Mouse (Mus musculus) frontal cortex, postnatal 36 days (tissue): Measurements from ENCODE around the gene Vti1a.

ENCODE experiments used
- DNase-seq, 2 experiments: peaks; one replicate each; pipeline ENCODE4 v3.0.0; 2022; ENCODE audit warnings: low spot score in 2 of 2

The Vti1a gene

DNA sequence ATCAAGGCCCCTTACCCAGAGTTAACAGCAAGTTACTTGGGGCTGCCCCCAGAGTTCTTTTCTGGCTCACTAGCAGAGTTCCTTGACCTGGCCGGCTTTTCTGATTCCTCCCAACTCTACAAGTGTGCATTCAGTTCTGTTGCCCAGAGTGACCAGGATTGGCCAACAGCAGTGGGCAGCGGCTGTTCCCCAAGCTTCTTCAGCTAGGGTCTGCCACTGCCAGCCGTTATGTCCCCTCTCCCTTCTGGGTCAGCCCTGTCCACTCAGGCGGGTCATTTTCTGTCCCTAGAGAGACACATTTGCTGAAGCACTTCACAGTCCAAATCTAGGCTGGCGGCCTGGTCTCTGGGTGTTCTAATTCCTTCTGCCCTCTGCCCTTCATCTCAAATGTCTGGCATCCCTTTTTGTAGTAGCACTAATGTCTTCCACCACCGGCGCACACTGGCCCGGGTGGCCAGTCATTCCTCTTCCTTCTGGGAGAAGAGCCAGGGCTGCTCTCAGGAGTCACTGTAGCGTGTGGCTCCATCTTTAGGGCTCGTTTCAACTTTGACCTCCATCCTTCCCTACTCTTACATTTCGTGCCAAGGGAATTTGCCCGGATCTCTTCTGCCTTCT is 305.0 kb downstream of the Vti1a start:
- DNase-seq = no peak

DNA sequence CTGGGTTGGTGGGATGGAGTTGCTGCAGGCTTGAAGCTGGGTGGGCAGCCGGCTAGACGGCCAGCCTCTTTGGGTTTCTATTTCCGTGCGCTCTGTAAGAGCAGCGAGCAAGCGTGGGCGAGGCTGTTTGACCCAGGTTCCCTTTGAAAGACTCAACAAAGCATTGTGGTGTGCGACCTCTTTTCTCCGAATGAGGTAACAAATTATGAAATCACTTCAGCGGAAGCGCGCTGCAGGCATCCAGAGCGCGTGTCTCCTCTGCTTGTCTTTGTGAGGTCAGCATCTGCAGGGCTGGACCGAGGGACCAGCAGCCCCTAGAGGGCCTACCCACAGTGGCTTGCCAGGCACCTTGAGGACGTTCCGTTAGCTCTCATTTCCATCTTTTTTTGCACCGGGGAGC is 306.7 kb downstream of the Vti1a start:
- DNase-seq = no peak

DNA sequence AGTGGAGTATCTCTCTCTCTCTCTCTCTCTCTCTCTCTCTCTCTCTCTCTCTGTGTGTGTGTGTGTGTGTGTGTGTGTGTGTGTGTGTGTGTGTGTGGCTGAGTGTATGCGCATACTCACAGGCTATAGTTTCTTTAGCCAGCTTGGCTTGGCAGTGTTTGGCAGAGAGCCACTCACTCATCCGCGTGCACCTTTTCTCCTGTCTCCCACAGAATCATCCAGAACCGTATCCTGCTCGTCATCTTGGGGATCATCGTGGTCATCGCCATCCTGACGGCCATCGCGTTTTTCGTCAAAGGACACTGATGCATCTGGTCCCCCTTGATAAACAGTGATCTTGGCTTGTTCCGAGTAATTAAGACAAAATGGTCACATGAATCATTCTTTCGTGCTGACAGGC is 307.5 kb downstream of the Vti1a start:
- DNase-seq = no peak

DNA sequence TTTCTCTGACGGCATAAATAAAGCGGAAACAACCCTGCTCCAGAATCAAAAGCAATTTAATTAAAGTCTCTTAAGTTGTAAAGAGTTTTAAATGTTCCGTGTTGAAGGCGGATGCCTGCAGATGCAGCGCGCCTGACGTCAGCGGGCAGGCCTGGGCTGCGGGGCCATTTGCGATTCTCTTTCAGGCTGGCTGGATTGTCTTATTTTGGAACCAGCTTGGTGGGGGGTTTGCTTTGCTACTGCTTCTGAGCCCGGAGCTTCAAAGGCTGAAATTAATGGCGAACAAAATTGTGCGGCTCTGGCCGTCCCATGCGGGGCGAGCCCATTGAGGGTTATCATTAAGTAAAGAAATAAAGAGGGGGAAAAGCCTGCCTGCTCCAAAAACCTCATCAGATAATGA is 310.4 kb downstream of the Vti1a start:
- no peak for DNase-seq

DNA sequence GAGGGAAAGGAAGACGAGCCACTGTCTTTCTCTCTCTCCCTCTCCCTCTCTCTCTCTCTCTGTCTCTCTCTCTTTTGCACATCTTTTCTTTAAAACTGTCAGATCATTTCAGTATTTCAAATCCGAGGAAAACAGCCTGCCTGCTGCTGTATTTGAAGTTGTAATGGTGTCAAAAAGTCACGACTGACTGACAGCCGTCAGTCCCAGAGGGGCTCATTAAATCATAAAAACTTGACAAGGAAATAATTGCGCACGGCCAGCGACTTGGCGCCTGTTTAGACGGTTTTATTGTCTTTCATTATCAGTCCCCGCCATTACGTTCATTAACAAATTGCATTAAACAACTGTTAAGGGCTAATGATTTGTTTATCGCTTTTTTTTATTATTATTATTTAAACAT is 310.9 kb downstream of the Vti1a start:
- no peak for DNase-seq

DNA sequence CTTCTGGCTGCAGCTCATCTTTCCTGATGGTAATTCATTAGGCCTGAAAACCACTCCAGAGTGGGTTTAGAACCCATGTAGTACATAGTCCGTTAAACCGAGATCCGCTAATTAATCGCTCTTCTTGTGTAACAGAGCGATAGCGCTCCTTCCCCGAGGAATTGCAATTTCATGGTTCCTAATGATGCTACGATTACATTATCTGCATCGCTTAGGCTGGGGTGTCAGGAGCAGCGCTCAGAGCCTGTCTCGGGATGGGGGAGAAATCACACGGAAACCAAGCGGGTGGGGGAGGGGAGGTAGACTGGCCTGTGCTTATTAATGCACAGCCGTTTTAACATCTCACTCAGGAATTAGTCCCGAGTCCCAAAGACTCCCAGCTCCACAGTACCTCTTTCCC is 319.4 kb downstream of the Vti1a start:
- no peak for DNase-seq

DNA sequence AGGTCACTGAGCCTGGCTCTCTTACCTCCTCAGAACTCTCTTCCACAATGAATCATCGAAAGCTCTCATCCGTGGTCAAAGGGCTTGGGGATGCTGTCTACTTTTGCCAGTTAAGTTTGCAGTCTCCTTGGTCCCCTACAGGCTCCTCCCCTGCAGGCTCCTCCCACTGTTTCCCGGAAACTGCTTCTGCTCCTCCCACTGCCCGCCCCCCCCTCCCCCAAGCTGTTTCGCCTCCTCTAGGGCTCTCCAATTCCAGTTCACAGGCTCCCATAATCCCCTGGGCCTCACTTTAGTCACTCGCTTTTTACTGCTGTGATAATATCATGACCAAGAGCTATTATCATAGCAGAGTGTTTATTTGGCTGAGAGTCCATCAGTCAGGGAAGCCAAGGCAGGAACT is 324.2 kb downstream of the Vti1a start:
- DNase-seq = no peak

DNA sequence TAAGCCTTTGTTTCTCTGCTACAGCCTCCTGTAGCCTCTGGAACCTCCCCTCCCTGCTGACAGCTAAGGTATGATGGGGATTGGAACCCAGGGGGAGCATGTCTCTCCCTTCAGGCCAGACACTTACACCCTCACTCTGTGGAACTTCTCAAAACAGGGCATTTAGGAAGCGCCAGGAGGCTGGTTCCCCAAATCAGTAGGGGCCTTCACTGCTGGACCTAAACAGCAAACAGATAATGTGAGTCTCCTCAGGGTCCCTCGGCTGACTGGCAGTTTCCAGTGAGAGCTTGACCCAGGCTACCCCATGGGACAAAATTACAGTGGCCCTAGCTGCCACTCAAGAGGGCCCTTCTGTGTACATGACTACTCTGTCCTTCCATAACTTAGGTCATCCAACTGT is 325.8 kb downstream of the Vti1a start:
- no peak for DNase-seq

DNA sequence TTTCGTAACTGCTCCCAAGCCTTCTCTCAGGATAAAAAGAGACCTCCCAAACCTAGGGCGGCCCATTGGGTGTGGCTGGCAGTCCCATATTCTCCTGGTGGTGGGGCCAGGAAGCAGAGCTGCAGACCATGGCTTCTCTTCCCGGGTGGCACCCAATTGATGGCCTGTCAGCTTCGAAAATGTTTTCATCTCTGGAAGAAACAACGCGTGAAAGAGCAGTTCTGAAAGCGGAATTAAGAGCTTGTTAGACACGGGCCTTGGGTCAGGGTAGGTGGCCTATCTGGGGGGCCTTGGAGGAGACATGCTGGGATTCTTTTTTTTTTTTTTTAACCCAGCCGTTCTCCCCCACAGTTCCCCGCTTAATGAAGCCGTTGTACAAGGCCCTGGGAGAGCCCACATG is 326.3 kb downstream of the Vti1a start:
- DNase-seq = no peak

DNA sequence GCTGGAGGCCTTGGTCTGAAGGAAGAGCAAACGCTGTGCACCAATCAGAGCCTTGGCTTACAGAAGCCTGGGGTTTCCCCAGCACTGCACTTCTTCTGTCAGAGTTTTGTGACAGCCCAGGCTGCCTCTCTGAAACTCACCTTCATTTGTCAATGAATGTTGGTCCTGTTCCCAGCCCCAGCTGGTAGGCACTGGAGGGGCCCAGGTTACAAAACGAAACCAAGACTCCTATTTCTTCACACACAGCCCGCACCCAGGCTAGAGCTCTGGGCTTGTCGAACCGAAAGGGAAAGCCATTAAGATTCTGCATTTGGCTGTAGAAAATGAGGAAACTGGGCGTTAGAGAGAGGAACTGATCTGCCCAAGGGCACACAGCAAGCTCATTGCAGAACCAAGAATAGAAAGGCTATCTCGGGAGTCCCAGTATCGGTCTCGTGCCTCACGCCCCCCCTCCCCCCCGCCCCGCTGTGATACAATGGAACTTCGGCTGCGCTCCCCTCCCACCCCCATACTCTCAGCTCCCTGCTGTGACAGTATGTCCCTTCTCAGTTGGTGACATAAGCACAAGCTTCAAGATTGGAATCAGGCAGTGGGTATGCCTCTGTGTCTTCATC is 327.3 kb downstream of the Vti1a start:
- peak; percentile 37 to 45 for DNase-seq

DNA sequence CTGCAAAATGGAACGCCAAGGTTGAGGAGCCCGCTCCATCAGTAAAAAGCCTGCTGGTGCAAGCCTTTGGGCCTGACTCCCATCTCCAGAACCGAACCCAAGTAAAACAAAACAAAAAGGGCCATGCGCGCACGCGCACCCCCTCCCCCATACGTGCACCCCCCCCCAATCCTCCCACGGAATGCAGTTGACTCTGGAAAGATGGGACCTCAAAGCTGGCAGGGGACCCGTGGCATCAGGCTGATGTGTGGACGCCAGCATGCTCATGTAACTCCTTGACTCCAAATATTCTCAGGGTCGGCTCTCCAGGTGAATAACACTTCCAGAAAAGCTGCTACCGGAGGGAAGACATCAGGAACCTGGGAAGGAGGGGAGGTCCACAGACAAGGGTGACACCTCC is 327.8 kb downstream of the Vti1a start:
- no peak for DNase-seq

DNA sequence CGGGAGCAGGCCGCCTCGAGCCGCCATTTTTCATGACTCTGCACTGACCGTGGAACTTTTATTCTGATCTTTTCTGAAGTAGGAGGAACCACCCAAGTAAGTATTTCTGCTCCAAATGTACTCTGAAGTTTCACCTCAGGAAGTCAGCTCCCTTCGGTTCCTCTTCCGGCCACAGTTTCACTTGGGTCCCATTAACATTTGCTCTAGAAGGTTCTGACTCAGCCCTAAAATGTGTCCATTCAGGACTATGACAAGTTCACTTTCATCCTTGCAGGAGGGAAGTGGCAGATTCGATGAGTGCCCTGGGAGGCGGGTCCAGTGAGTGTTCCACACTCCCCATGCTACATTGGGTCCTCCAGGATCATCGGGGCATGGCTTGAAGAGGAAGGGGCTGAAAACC is 333.3 kb downstream of the Vti1a start:
- no peak for DNase-seq

DNA sequence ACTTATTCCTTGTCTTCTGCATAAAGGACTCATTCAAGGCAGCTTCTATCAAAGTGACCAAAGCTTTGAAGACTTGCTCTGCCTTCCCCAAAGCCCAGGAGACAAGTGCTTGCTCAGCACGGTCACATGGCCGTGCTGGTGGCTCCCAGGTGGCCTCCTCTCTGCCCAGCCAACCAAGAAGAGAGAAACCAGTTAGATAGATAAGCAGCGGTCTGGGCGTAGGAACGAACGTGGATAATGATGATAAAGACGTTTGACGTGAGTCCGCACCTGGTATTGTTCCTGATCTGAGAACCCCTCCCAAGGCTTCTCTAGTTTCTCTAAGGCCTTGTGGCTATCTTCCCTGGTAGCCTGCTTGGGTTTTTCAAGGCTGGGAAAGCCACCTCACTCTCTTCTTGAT is 334.9 kb downstream of the Vti1a start:
- DNase-seq = no peak

DNA sequence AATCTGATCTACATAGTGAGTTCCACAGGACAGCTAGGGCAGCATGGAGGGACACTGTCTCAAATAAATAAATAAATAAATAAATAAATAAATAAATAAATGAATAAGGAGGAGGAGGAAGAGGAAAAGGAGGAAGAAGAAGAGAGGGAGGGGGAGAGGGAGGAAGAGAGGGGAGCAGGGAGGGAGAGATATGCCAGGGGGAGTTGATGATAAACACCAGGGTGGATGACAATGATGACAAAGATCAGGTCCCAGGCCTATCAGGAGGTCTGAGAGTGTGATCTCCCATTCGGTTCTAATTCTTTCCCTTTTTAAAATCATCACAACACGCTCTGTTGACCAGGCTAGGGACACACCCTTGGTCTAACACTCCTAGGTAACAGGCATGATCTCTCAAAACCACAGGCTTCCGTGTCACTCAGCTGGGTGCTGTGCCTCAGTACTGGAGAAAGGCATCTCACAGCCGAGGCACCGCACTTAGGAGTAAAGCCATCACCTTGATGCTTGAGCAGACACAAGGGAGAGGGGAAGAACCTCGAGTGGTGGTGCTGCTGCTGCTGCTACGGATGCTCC is 336.7 kb downstream of the Vti1a start:
- no peak for DNase-seq

DNA sequence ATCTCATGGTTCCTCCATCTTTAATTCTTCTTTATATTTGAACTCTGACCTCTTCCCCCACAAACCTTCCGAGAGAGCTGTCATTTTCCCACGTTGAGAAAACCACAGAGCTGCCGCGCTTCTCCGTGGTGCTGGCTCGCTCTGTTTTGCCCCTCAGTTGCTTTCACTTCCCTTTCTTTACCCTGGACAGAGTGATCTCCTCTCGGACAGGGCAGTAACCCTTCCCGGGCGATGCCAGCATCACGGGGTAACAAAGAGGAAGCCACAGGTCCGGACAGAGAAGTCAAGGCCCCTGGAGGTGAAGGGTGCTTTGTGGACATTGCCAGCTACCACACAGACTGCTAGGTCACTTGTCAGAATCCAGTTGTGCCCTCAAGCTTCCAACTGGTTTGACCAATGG is 344.1 kb downstream of the Vti1a start:
- DNase-seq = no peak

DNA sequence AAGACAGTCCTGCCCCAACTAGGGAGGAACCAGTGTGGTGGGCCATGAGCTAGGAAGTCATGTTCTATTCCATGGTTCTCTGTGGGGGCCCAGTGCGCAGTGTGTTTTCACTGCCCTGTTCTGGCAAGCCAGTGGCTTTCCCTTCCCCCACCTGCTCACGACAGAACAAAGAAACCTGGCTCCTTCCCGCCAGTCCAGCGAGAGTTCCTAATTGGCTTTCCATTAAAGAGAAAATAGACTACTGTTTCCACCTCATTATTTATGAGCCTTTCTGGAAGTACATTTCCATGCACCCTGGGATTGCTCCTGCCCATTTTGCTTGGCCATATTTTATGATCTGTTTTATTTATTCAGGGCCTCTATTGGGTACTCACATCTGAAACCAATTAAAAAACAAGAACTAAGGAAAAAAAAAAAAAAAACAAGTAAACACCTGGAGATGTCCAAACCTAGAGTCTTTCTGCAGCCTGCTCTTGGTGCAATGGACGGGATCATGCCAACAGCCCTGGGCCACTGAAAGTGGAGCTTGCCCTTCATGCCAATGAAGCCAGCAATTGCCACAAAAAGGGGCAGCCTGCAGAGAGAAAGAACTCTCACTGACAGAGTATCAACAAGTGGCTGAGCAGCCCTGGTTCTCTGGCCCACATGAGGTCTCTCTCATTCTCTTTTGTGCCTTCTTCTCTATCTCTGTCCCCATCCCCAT is 346.6 kb downstream of the Vti1a start:
- DNase-seq = no peak

DNA sequence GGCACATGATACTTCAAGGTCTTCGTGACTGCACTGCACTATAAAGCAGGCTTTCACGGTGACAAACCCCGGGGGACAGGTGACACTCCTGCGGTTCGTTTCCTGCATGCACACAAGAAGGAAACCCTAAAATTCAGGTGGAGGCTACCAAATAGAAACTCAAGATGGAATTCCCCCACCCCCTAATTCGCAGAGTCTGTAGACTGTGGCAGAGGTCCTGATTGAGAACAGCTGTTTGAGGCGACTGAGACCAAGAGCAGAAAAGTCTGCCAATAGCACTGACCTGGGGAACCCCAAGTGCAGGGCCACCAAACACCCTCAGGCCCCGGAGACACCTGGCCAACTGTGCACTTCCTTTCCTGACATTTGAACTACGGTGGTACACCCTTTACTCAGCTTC is 351.7 kb downstream of the Vti1a start:
- no peak for DNase-seq

DNA sequence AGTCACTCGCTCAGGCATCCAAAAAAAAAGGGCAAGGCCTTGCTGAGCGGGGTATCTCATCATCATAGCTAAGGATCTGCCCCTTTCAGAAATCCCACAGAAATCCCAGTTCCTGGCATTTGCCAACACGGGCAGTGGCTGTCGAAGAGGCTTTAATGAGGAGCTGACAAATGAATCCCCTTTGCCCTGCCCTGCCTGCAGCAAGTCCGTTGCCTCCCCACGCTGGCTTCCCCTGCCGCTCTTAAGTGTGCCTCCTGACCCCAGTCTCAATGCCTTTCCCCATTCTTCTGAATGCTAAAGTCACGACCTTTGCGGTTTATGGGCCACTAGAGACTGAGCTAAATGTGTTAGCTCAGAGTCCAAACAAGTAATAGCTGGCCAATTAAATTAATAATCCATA is 352.8 kb downstream of the Vti1a start:
- no peak for DNase-seq
